Mouse (Mus musculus) adrenal gland, postnatal 4 days (tissue): ENCODE results near the gene Kirrel. TPM values are rescaled to one million over a fixed set of nuclear protein-coding genes. Genes with fewer than 3 reads are reported as not detected.

Experiments used
- DNase-seq, 2 experiments: peaks; one replicate each; pipeline ENCODE4 v3.0.0; 2021 to 2022; ENCODE audit warnings: low spot score in 2 of 2, mixed read lengths in 2 of 2
- total RNA-seq, 2 experiments: library from RNA; stranded (reverse); gene quantifications; 2 replicates each; pipeline ENCODE4 v1.2.3; 2021

Gene Kirrel
- total RNA-seq, 2 experiments from 2014 or later = 30.7 to 33.0 TPM

- no peak for DNase-seq
These were observed 92.3 kb downstream of the Kirrel start for GRCm38 (mm10) chr3:87082235-87082634.

GRCm38 (mm10) chr3:87079751-87080150, 94.8 kb downstream of the Kirrel start:
- no peak for DNase-seq

GRCm38 (mm10) chr3:87079301-87079700, 95.2 kb downstream of the Kirrel start:
- no peak for DNase-seq

- no peak for DNase-seq
These were observed 96.9 kb downstream of the Kirrel start for GRCm38 (mm10) chr3:87077681-87078080.

- DNase-seq = no peak
These were observed 97.6 kb downstream of the Kirrel start for GRCm38 (mm10) chr3:87076899-87077298.

- DNase-seq = no peak
These were observed 98.4 kb downstream of the Kirrel start for GRCm38 (mm10) chr3:87076161-87076560.

GRCm38 (mm10) chr3:87072612-87073515, 101.7 kb downstream of the Kirrel start:
- no peak for DNase-seq

- DNase-seq = no peak
These were observed 102.4 kb downstream of the Kirrel start for GRCm38 (mm10) chr3:87072191-87072590.

GRCm38 (mm10) chr3:87067396-87067975, 107.1 kb downstream of the Kirrel start:
- DNase-seq = no peak

- DNase-seq = no peak
These were observed 120.6 kb downstream of the Kirrel start for GRCm38 (mm10) chr3:87053939-87054338.

- DNase-seq = no peak
These were observed 126.7 kb downstream of the Kirrel start for GRCm38 (mm10) chr3:87047801-87048200.

GRCm38 (mm10) chr3:87041733-87042132, 132.8 kb downstream of the Kirrel start:
- DNase-seq = no peak

GRCm38 (mm10) chr3:87038500-87038899, 136.0 kb downstream of the Kirrel start:
- DNase-seq = no peak

- no peak for DNase-seq
These were observed 140.5 kb downstream of the Kirrel start for GRCm38 (mm10) chr3:87034061-87034460.

GRCm38 (mm10) chr3:87033357-87033756, 141.2 kb downstream of the Kirrel start:
- peak; percentile 24 to 51 for DNase-seq

GRCm38 (mm10) chr3:87030855-87031254, 143.7 kb downstream of the Kirrel start:
- DNase-seq = peak in 1 of 2 experiments; percentile 16

Other genes starting within 250 kb of the Kirrel start
- 10 to 100 TPM; 74.2 to 87.6 TPM for gene Cd1d1, start 175.3 kb downstream of the Kirrel start, total RNA-seq
- 1 to 10 TPM; 3.9 to 4.0 TPM for gene Fcrls, start 89.0 kb upstream of the Kirrel start, total RNA-seq
- gene Cd5l, start 183.1 kb upstream of the Kirrel start, total RNA-seq = 10 to 100 TPM in 1 of 2 experiments, 1 to 10 TPM in 1; 2.1 to 11.9 TPM
- under 1 TPM; 0.34 to 0.45 TPM for gene Fcrl1, start 201.6 kb upstream of the Kirrel start, total RNA-seq